Mouse (Mus musculus): ENCODE results near the gene Cyb5r3. TPM values are rescaled to one million over a fixed set of nuclear protein-coding genes. Genes with fewer than 3 reads are reported as not detected.
A peak's percentile ranks its signal among the peaks of the same experiment; 100 is the strongest.

The Cyb5r3 gene
- total and polyA plus RNA-seq, 3 experiments, result 22.6 to 67.0 TPM; not detected in 1

DNA sequence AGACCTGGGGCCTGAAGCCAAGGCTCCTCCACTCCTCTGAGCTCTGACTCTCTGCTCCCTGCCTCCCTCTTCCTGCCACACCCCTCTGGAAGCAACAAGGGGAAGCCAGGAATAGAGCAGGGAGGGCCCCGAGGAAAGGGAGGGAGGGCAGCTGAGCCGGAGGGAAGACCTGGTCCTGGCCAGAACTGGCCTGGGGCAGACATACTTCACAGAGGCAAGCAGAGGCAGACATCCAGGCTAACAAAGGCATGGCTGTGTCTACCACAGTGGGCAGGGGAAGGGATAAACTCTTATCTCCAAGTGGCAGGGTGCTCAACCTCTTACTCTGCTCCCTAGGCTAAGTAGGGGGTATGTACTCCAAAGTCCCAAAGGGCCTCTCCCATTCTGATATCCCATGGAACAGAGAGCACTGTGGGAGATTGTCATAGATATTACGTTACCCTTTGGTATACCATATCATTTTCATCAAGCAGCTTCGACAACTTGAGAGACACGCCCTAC is 7.4 kb downstream of the Cyb5r3 start:
- peaks cover under 1 to 8% of the 10 kb centered on the region in 2 experiments; a peak in 3 of 4 replicates for H3K4me1 ChIP-seq (ENCODE audit: control insufficient read depth in 1 of 2, insufficient read depth in 2 of 2, low read length in 2 of 2)
- H3K27me3 ChIP-seq (ENCODE audit: control insufficient read depth in 1 of 2, insufficient read depth in 2 of 2, low read length in 2 of 2), result no peaks in the 10 kb centered on the region
- no peak overlapping the region for H3K4me3 ChIP-seq (ENCODE audit: control insufficient read depth in 1 of 2, insufficient read depth in 1 of 2, low read depth in 2 of 2, low read length in 2 of 2)
- no peaks in the 10 kb centered on the region for H3K79me2 ChIP-seq (ENCODE audit: control insufficient read depth, insufficient read depth, low read length, poor library complexity)
- peak; percentile 31 for DNase-seq (ENCODE audit: low read depth, low spot score)
- H3K36me3 ChIP-seq (ENCODE audit: control insufficient read depth in 1 of 2, insufficient read depth in 2 of 2, low read length in 2 of 2), result 0 out of 4 replicates have a peak, but pooled peaks cover 0 to 2% of the 10 kb centered on the region in 2 experiments
- TF ChIP-seq UBTF (IDR thresholded peaks at IDR 0.05; ENCODE audit: borderline replicate concordance, insufficient read depth, low read depth, low read length) (no peak), TAL1 (IDR thresholded peaks at IDR 0.05; ENCODE audit: low read length) (peak; percentile 66), GATA1 (IDR thresholded peaks at IDR 0.05; ENCODE audit: low read depth, low read length) (peak; percentile 22; the same call in 1 of the 2 replicates)
- H3K9ac ChIP-seq (ENCODE audit: control insufficient read depth, low read depth, low read length, poor library complexity, severe bottlenecking), result no peak overlapping the region
- no peaks in the 10 kb centered on the region for H3K9me3 ChIP-seq (replicated peaks; ENCODE audit: insufficient read depth, low read length)
- H3K27ac ChIP-seq (ENCODE audit: control insufficient read depth, low read depth, low read length), result no peak overlapping the region

DNA sequence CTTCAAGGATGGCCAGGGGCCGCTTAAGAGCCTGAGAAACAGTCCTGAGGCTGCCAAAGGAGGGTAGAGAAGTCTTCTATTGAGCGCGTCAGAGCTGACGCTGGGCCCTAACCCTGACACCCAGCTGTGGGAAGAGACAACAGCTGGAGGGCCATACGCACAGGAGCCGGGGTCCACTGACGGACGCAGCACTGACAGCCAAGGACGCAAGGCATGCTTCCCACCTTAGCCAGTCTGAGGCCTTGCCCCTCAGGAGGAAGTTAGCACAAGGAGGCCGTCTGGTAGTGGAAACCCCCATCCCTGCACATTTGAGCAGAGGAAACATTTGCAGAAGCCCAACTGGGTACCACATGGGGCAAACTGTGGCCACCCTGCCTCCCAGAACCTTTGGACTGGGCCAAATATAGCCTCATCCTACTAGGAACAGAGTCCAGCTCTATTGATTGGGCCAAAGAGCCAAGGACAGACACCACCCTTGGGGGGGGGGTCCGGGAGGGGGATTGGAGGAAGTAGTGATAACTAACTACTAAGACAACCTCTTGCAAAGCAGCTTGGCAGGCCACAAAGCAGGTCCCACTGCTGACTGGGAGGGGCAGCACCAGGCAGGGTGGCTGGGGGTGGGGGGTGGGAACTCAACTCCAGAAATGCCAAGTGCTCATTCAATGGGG is 9.4 kb downstream of the Cyb5r3 start:
- Histone ChIP-seq H3K27me3 (ENCODE audit: control insufficient read depth in 1 of 2, insufficient read depth in 2 of 2, low read length in 2 of 2) (no peaks in the 10 kb centered on the region), H3K9me3 (replicated peaks; ENCODE audit: insufficient read depth, low read length) (no peaks in the 10 kb centered on the region), H3K4me3 (ENCODE audit: control insufficient read depth in 1 of 2, insufficient read depth in 1 of 2, low read depth in 2 of 2, low read length in 2 of 2) (no peak overlapping the region), H3K36me3 (ENCODE audit: control insufficient read depth in 1 of 2, insufficient read depth in 2 of 2, low read length in 2 of 2) (0 out of 4 replicates have a peak, but pooled peaks cover 0 to 2% of the 10 kb centered on the region in 2 experiments), H3K4me1 (ENCODE audit: control insufficient read depth in 1 of 2, insufficient read depth in 2 of 2, low read length in 2 of 2) (peaks cover 0 to 7% of the 10 kb centered on the region in 2 experiments; a peak in 1 of 4 replicates), H3K79me2 (ENCODE audit: control insufficient read depth, insufficient read depth, low read length, poor library complexity) (no peaks in the 10 kb centered on the region), H3K27ac (ENCODE audit: control insufficient read depth, low read depth, low read length) (no peak overlapping the region), H3K9ac (ENCODE audit: control insufficient read depth, low read depth, low read length, poor library complexity, severe bottlenecking) (no peak overlapping the region)
- TF ChIP-seq NELFE (IDR thresholded peaks at IDR 0.05; ENCODE audit: low read depth, low read length) (no peak), CHD2 (IDR thresholded peaks at IDR 0.05; ENCODE audit: low read length) (no peak), POLR2AphosphoS2 (IDR thresholded peaks at IDR 0.05; ENCODE audit: low read length) (no peak), MAZ (IDR thresholded peaks at IDR 0.05; ENCODE audit: low read depth, low read length) (no peak), CTCF (IDR thresholded peaks at IDR 0.05 in 2 of 3, conservative IDR thresholded peaks at IDR 0.05 in 1 of 3; ENCODE audit: control insufficient read depth in 1 of 3, insufficient read depth in 1 of 3, low read depth in 2 of 3, low read length in 3 of 3, poor library complexity in 1 of 3, severe bottlenecking in 1 of 3) (no peak), MAX (IDR thresholded peaks at IDR 0.05; ENCODE audit: low read length) (no peak), MEF2A (IDR thresholded peaks at IDR 0.05; ENCODE audit: extremely low read depth, insufficient replicate concordance, low read depth, low read length, poor library complexity, severe bottlenecking) (no peak), GATA1 (IDR thresholded peaks at IDR 0.05; ENCODE audit: low read depth, low read length) (no peak), POLR2A (IDR thresholded peaks at IDR 0.05; ENCODE audit: control insufficient read depth in 1 of 2, insufficient read depth in 1 of 2, low read depth in 1 of 2, low read length in 2 of 2, poor library complexity in 1 of 2) (no peak), HCFC1 (IDR thresholded peaks at IDR 0.05; ENCODE audit: low read depth, low read length) (no peak), SMC3 (IDR thresholded peaks at IDR 0.05; ENCODE audit: low read depth, low read length) (no peak), ELF1 (IDR thresholded peaks at IDR 0.05; ENCODE audit: low read depth, low read length) (no peak), ZNF384 (IDR thresholded peaks at IDR 0.05; ENCODE audit: low read depth, low read length) (no peak)
- no peak for DNase-seq (ENCODE audit: low read depth, low spot score)
